Mouse (Mus musculus): ENCODE results near the gene Fam192a. TPM values are rescaled to one million over a fixed set of nuclear protein-coding genes. Genes with fewer than 3 reads are reported as not detected.

The Fam192a gene
- polyA plus RNA-seq, 1 experiment from 2014 or later = 57.1 TPM

Other genes starting within 250 kb of the Fam192a start
- 93.1 and 101 TPM in 2 replicates for gene Herpud1, start 215.6 kb downstream of the Fam192a start, polyA plus RNA-seq (2014; fragmentation: Nextera tagmentation; extraction: Ambion mirVana)
- gene Nlrc5, start 167.6 kb downstream of the Fam192a start, polyA plus RNA-seq (2014; fragmentation: Nextera tagmentation; extraction: Ambion mirVana) = 0.29 and 1.4 TPM in 2 replicates
- 12.2 and 14.9 TPM in 2 replicates for gene Cpne2, start 69.0 kb downstream of the Fam192a start, polyA plus RNA-seq (2014; fragmentation: Nextera tagmentation; extraction: Ambion mirVana)
- gene Rspry1, start 60 bp downstream of the Fam192a start, polyA plus RNA-seq (2014; fragmentation: Nextera tagmentation; extraction: Ambion mirVana) = 35.2 and 36.5 TPM in 2 replicates
- gene Arl2bp, start 64.6 kb upstream of the Fam192a start, polyA plus RNA-seq (2014; fragmentation: Nextera tagmentation; extraction: Ambion mirVana) = 49.7 and 60.6 TPM in 2 replicates
- 65.6 and 70.4 TPM in 2 replicates for gene Pllp, start 94.3 kb upstream of the Fam192a start, polyA plus RNA-seq (2014; fragmentation: Nextera tagmentation; extraction: Ambion mirVana)
- not detected in 2 replicates for gene Ccl22, start 143.6 kb upstream of the Fam192a start, polyA plus RNA-seq (2014; fragmentation: Nextera tagmentation; extraction: Ambion mirVana)
- gene Cx3cl1, start 170.0 kb upstream of the Fam192a start, polyA plus RNA-seq (2014; fragmentation: Nextera tagmentation; extraction: Ambion mirVana) = 7.4 and 11.1 TPM in 2 replicates
- gene Ccl17, start 208.5 kb upstream of the Fam192a start, polyA plus RNA-seq (2014; fragmentation: Nextera tagmentation; extraction: Ambion mirVana) = 0.56 TPM in 1 of 2 replicates, not detected in the other
- gene Coq9, start 236.3 kb upstream of the Fam192a start, polyA plus RNA-seq (2014; fragmentation: Nextera tagmentation; extraction: Ambion mirVana) = 73.2 and 80.4 TPM in 2 replicates
- 90.0 and 96.2 TPM in 2 replicates for gene Ciapin1, start 236.4 kb upstream of the Fam192a start, polyA plus RNA-seq (2014; fragmentation: Nextera tagmentation; extraction: Ambion mirVana)

Measured in stomach, embryonic 14.5 days (tissue).